Mouse (Mus musculus) heart, embryonic 16.5 days (tissue): ENCODE measurements around the gene Pdp2. TPM values are rescaled to one million over a fixed set of nuclear protein-coding genes. Genes with fewer than 3 reads are reported as not detected.

Experiments
- ATAC-seq: fragments of 200-750 bp; cut with Nextera tagmentation; replicated peaks from 2 replicates; pipeline ENCODE4 v1.8.0; 2017; ENCODE audit warnings: moderate number of reproducible peaks; ENCODE audit not compliant: insufficient read depth, low FRiP score; ENCODE audit errors: extremely low read depth
- H3K27ac ChIP-seq: fragments of 300-500 bp; sonication (generic); 2 replicates; pipeline ENCODE4 v1.5.1; 2014; ENCODE audit warnings: mild to moderate bottlenecking, low read length, control low read depth, moderate library complexity
- H3K27me3 ChIP-seq: fragments of 300-500 bp; sonication (generic); 2 replicates; pipeline ENCODE4 v1.6.1; 2014; ENCODE audit warnings: low read length, mixed read lengths; ENCODE audit not compliant: control insufficient read depth, insufficient read depth
- H3K36me3 ChIP-seq: fragments of 300-500 bp; sonication (generic); 2 replicates; pipeline ENCODE4 v1.6.1; 2014; ENCODE audit not compliant: control insufficient read depth, insufficient read depth
- H3K4me1 ChIP-seq: fragments of 300-500 bp; sonication (generic); 2 replicates; pipeline ENCODE4 v1.6.1; 2014; ENCODE audit warnings: low read length, mixed read lengths; ENCODE audit not compliant: control insufficient read depth, insufficient read depth
- H3K4me2 ChIP-seq: fragments of 300-500 bp; sonication (generic); 2 replicates; pipeline ENCODE4 v1.6.1; 2014; ENCODE audit warnings: low read depth, mild to moderate bottlenecking, control low read depth, low read length
- H3K4me3 ChIP-seq: fragments of 300-500 bp; sonication (generic); 2 replicates; pipeline ENCODE4 v1.5.1; 2014; ENCODE audit warnings: mild to moderate bottlenecking, control low read depth, low read length
- H3K9ac ChIP-seq: fragments of 300-500 bp; sonication (generic); 2 replicates; pipeline ENCODE4 v1.6.1; 2014; ENCODE audit warnings: low read length, control low read depth
- H3K9me3 ChIP-seq: fragments of 300-500 bp; sonication (generic); replicated peaks from 2 replicates; pipeline ENCODE4 v1.6.1; 2016; ENCODE audit warnings: low read length; ENCODE audit not compliant: control insufficient read depth
- WGBS: fragments of 180-500 bp; shearing (Covaris S2); extraction: QIAGEN DNeasy Blood & Tissue Kit; methylation state at CpG from one replicate; pipeline ENCODE4 v1.1.7; 2014; 5-methylcytosine and 5-hydroxymethylcytosine counted together
- polyA plus RNA-seq: library from polyadenylated mRNA; unstranded; fragments of >200 nt; fragmentation: Nextera tagmentation; extraction: Ambion mirVana; gene quantifications from 2 replicates; pipeline ENCODE4 v1.2.1, GENCODE M21; 2015

Pdp2 gene
- polyA plus RNA-seq, 1 experiment from 2014 or later, result 6.2 TPM

DNA sequence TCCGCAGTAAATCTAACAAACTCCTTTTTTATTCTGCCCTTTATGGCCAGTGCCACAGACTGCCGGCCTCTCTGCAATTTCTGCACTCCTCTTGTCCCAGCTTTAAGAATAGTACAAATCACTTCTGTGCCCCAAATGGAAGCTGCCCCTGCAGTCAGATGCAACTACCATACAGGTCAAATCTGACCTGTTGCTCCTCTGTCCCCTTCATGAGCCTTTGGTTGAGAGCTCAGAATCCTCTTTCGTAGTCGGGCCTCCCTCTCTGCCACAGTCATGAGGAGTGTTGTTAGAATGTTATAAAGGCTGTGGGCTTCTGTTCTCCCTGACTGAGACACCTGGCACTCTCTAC, 12.0 kb downstream of the Pdp2 start:
- Histone ChIP-seq H3K4me1 (peaks cover 52% of the 10 kb centered on the region), H3K27me3 (no peaks in the 10 kb centered on the region), H3K4me2 (peak overlapping the region; percentile 34; the same call in 1 of the 2 replicates), H3K36me3 (no peaks in the 10 kb centered on the region), H3K4me3 (no peak overlapping the region), H3K9ac (peak overlapping the region; percentile 42), H3K9me3 (no peaks in the 10 kb centered on the region), H3K27ac (peak overlapping the region; percentile 87)
- ATAC-seq, result no peak
- WGBS, result 29% methylated on average over 4 of the region's 4 CpGs

DNA sequence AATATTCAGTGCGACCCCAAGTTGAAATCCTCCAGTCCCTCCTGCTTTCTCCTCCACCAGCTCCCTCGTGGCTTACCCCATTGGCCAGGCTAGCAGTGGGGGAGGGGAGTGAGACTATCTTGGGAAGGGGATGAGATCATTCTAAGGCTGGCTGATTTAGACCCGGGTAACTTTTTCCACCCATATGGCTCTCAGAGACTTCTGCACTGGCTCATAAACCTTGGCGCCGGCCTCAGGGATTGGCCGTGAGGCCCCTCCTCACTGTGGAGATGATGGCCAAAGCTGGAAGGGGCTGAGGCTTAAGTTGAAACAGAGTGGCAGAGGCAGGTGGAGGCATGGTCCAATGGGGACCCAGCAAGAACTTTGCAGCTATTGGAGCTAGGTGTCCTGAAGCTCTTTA, 15.1 kb downstream of the Pdp2 start:
- H3K9me3 ChIP-seq, result no peaks in the 10 kb centered on the region
- H3K36me3 ChIP-seq, result no peaks in the 10 kb centered on the region
- H3K27ac ChIP-seq, result peak overlapping the region; percentile 99
- peak overlapping the region; percentile 64 for H3K9ac ChIP-seq
- H3K4me3 ChIP-seq, result no peak overlapping the region
- peaks cover 68% of the 10 kb centered on the region for H3K4me1 ChIP-seq
- H3K27me3 ChIP-seq, result no peaks in the 10 kb centered on the region
- peak; percentile 16 for ATAC-seq
- peak overlapping the region; percentile 37; the same call in 1 of the 2 replicates for H3K4me2 ChIP-seq
- 14% methylated on average over 6 of the region's 6 CpGs for WGBS

DNA sequence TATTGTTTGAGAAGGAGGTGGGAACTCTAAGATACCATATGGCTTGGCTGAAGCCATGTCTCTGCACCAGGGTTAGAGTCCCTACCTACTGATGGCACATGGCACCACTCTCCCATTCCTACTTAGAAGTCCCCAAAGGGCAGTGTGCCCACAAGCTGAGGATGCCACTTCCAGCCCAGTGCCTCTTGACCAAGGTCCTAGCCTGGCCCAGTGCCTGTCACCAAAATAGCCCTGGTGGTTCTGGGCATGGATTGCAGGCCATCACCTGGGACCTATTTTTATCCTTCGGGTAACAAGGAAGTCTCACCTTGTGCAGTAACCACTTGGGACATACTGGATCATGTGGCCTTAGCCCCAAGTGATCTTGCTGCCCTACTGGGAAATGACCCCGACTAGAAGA, 16.7 kb downstream of the Pdp2 start:
- Histone ChIP-seq H3K27me3 (no peaks in the 10 kb centered on the region), H3K4me2 (peak overlapping the region; percentile 56), H3K36me3 (no peaks in the 10 kb centered on the region), H3K27ac (peak overlapping the region; percentile 99), H3K9me3 (no peaks in the 10 kb centered on the region), H3K9ac (peak overlapping the region; percentile 74; the same call in 1 of the 2 replicates), H3K4me3 (peak overlapping the region; percentile 40), H3K4me1 (peaks cover 74% of the 10 kb centered on the region)
- whole genome bisulfite sequencing, result 33% methylated on average over 2 of the region's 2 CpGs
- peak; percentile 3; the same call in 1 of the 2 replicates for ATAC-seq

DNA sequence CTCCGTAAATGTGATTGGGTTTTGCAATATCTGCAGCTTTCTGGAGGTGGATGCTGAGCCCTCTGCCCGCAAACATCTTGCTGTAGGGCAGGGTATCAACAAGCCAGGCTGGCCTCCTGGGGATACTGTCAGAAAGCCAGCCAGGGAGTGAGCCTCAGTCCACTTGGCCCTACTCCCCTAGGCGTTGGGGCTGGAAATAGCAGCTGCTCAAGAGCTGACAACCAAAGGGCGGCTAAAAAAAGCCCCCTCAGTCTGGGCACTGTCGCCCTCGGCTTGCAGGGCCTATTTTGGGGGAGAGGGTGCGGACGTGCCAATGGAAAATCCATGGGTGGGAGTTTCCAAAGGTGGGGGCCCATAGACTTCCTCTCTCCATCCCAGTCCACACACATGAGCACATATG, 18.0 kb downstream of the Pdp2 start:
- peak overlapping the region; percentile 57 for H3K4me2 ChIP-seq
- H3K27me3 ChIP-seq, result no peaks in the 10 kb centered on the region
- 39% methylated on average over 8 of the region's 8 CpGs for WGBS
- H3K27ac ChIP-seq, result peak overlapping the region; percentile 99
- peak overlapping the region; percentile 74 for H3K9ac ChIP-seq
- no peaks in the 10 kb centered on the region for H3K36me3 ChIP-seq
- no peaks in the 10 kb centered on the region for H3K9me3 ChIP-seq
- H3K4me3 ChIP-seq, result peak overlapping the region; percentile 40
- peaks cover 72% of the 10 kb centered on the region for H3K4me1 ChIP-seq
- ATAC-seq, result peak; percentile 63

DNA sequence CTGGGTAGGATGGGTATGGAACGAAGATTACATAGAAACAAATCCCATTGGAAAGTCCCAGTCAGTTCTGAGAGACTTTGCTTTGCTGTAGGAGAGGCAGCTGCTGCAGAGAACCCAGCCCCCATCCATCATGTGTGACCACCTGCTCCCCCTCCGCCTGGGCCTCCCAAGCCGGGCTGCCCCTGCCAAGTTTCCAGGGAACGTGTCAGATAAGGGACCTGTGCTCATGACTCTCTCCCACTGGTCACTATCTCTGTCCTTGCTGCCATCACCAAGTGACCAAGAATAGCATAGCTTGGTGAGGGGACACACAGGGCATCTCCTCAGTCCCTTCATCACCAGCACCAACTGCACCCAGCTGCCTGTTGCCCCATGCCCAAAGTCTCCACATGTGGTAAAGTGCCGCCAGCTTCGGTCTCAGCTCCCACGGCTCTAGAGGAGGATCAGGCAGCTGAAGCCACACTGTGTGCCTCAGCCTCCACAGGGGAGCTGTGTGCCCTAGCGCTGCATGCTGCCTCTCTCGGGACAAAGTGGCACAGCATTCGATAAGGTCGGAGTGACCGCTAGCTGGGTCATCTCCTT, 19.0 kb downstream of the Pdp2 start:
- Histone ChIP-seq H3K36me3 (no peaks in the 10 kb centered on the region), H3K9ac (peak overlapping the region; percentile 72), H3K9me3 (no peaks in the 10 kb centered on the region), H3K4me3 (no peak overlapping the region), H3K27me3 (no peaks in the 10 kb centered on the region), H3K27ac (peak overlapping the region; percentile 99), H3K4me1 (peaks cover 72% of the 10 kb centered on the region), H3K4me2 (peak overlapping the region; percentile 57)
- peak; percentile 77 for ATAC-seq
- 44% methylated on average over 12 of the region's 12 CpGs for WGBS

DNA sequence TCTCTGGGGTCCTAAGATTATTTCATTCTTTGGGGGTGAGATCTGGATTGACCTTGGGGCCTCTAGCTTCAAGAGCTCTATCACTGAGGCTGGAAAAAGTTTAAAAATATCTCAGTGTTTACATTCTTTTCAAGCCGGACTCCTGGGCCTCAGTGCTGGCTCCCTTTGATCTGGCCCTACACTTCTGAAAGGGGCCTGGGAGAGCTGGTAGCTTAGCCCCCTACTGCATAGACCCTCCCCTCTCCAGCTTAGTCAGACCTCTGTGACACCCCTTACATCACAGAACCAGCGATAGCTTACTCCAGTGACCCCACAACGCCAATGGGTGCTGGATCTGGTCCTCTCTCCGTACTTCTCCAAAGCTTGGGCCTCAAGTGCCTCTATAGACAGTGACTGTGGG, 20.4 kb downstream of the Pdp2 start:
- ATAC-seq, result peak; percentile 7; the same call in 1 of the 2 replicates
- Histone ChIP-seq H3K4me1 (peaks cover 60% of the 10 kb centered on the region), H3K36me3 (no peaks in the 10 kb centered on the region), H3K4me3 (no peak overlapping the region), H3K27me3 (no peaks in the 10 kb centered on the region), H3K27ac (peak overlapping the region; percentile 99), H3K9ac (peak overlapping the region; percentile 51), H3K9me3 (no peaks in the 10 kb centered on the region), H3K4me2 (peak overlapping the region; percentile 20; the same call in 1 of the 2 replicates)
- 26% methylated on average over 4 of the region's 4 CpGs for WGBS

DNA sequence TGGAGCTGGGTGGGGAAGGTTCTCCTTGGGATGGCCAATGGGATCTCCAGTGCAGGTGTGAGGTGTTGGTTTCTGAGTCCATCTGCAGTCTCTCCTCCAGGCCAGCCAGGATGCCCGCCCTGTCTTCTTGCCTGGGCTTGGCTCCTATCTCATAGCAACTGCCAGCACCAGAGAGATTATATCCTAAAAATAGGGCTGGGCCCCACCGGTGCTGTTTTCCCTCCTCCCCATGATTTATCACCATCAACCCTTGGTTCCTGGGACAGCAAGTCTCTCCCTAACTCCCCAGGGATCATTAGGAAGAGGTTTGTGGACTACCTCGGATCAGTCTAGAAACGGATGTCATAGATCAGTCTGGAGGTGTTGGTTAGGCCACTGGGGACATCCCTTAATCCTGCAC, 21.9 kb downstream of the Pdp2 start:
- H3K27ac ChIP-seq, result peak overlapping the region; percentile 99
- peaks cover 45% of the 10 kb centered on the region for H3K4me1 ChIP-seq
- H3K9ac ChIP-seq, result no peak overlapping the region
- 29% methylated on average over 4 of the region's 4 CpGs for WGBS
- H3K4me2 ChIP-seq, result peak overlapping the region; percentile 25; the same call in 1 of the 2 replicates
- 0 out of 2 replicates have a peak, but pooled peaks have one; percentile 2 for ATAC-seq
- H3K27me3 ChIP-seq, result no peaks in the 10 kb centered on the region
- no peaks in the 10 kb centered on the region for H3K9me3 ChIP-seq
- no peak overlapping the region for H3K4me3 ChIP-seq
- no peaks in the 10 kb centered on the region for H3K36me3 ChIP-seq

DNA sequence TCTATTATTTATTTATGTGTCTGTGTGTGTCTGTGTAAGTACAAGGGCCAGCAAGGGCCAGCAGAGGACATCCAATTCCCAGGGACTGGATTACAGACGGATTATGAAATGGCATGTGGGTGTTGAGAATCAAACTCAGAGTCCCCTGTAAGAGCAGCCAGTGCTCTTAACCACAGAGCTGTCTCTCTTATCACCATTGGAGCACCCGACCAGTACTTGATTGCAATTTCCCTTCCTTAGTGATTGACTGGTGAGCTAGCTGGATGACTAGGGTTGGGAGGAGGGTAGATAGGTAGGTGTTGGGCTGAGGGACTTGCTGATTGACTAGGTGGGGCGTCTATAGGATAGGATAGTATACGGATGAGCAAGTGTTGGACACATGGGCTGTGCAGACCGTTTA, 29.5 kb downstream of the Pdp2 start:
- no peaks in the 10 kb centered on the region for H3K9me3 ChIP-seq
- H3K4me2 ChIP-seq, result no peak overlapping the region
- peaks cover 11% of the 10 kb centered on the region; the same call in 1 of the 2 replicates for H3K4me1 ChIP-seq
- no peaks in the 10 kb centered on the region for H3K36me3 ChIP-seq
- H3K27me3 ChIP-seq, result no peaks in the 10 kb centered on the region
- H3K9ac ChIP-seq, result no peak overlapping the region
- no peak overlapping the region for H3K4me3 ChIP-seq
- no peak for ATAC-seq
- 66% methylated on average over 5 of the region's 5 CpGs for WGBS
- H3K27ac ChIP-seq, result no peak overlapping the region

DNA sequence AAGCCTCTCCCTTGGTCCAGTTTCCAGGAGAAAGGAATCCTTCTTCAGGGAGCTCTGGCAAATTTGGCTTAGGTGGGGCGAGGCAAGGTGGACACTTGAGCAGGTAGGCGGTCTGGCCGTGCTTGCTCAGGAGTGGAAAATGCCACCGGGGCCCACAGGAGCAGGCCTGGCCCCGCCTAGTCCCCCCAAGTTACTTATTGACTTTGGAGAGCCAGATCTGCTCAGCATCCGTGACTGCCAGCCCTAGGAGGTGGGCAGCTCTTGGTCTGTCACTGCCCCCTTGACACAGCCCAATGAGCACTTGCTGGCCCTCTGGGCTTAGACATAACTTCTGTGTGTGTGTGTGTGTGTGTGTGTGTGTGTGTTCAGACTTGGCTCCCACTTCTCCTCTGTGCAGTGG, 32.9 kb downstream of the Pdp2 start, which contains the start of gene Cdh16:
TSS of gene Cdh16 (minus strand) at position 236 of the 400 bp plus-strand sequence.
- Histone ChIP-seq H3K36me3 (peaks cover 16% of the 10 kb centered on the region), H3K4me1 (peaks cover 29% of the 10 kb centered on the region), H3K27me3 (no peaks in the 10 kb centered on the region), H3K4me3 (no peak within 1 kb of the TSS), H3K9ac (no peak within 1 kb of the TSS; the same call in 1 of the 2 replicates), H3K4me2 (no peak within 1 kb of the TSS), H3K27ac (peak within 1 kb of the TSS; percentile 24), H3K9me3 (no peaks in the 10 kb centered on the region)
- ATAC-seq, result no peak
- WGBS, result 73% methylated on average over 6 of the region's 6 CpGs
